Comparison of ENCODE assay signal across 23 mouse cellular contexts in genomic region chr19:43618505-43619030, GRCm38 (mm10). TPM values are rescaled to one million over a fixed set of nuclear protein-coding genes. Genes with fewer than 3 reads are reported as not detected.
DNase-seq lines count a peak whose midpoint lies in the region; ATAC-seq lines count a peak whose summit lies in the region.
"Had no signal": no experiment of that assay in that cellular context is flagged by ENCODE, and none has a peak within 500 bp of the region (broad histone marks: within the 10 kb centered on the region; RNA-seq: fewer than 3 reads in every experiment).

No protein-coding gene starts in this region.

- no peak overlapping the region for H3K9ac ChIP-seq in forebrain, embryonic 11.5 days (ENCODE audit: low read length)
- no peak overlapping the region for H3K9ac ChIP-seq in forebrain, embryonic 13.5 days
- no peak overlapping the region for H3K9ac ChIP-seq in midbrain, embryonic 11.5 days (ENCODE audit: low read length)
- no peak overlapping the region for H3K9ac ChIP-seq in midbrain, embryonic 16.5 days (ENCODE audit: low read depth, low read length)
- H3K9ac ChIP-seq in intestine, embryonic 16.5 days (ENCODE audit: low read depth, low read length), result peak overlapping the region; percentile 29; the same call in 1 of the 2 replicates
- H3K9ac ChIP-seq: embryonic facial prominence, embryonic 15.5 days; heart, embryonic 13.5 days; hindbrain, embryonic 14.5 days had no signal

- H3K4me3 ChIP-seq in forebrain, embryonic 11.5 days (ENCODE audit: low read depth, low read length), result no peak overlapping the region
- no peak overlapping the region for H3K4me3 ChIP-seq in forebrain, embryonic 13.5 days
- no peak overlapping the region for H3K4me3 ChIP-seq in midbrain, embryonic 11.5 days (ENCODE audit: low read depth, low read length)
- H3K4me3 ChIP-seq in midbrain, embryonic 16.5 days (ENCODE audit: low read depth, low read length), result no peak overlapping the region
- no peak overlapping the region for H3K4me3 ChIP-seq in intestine, embryonic 16.5 days (ENCODE audit: low read length)
- H3K4me3 ChIP-seq: embryonic facial prominence, embryonic 15.5 days; erythroblast, embryonic 14.5 days; forebrain, embryonic 10.5 days; heart, embryonic 13.5 days had no signal

- DNase-seq in forebrain, embryonic 11.5 days (ENCODE audit: low spot score), result peak; percentile 49
- DNase-seq in midbrain, embryonic 11.5 days (ENCODE audit: low spot score, missing footprints), result peak; percentile 91
- DNase-seq in urinary bladder, postnatal 10 days (ENCODE audit: low spot score), result no peak
- no peak for DNase-seq in right cerebral cortex, postnatal 10 days (ENCODE audit: low spot score in 2 of 2)
- DNase-seq: adrenal gland, postnatal 14 days; cerebellum, adult 11-12 months; cerebellum, adult 9-10 months; cerebellum, postnatal 25 days; embryo, embryonic 11 days; gastrocnemius, postnatal 10 days; heart, postnatal 36 days had no signal

- ATAC-seq in forebrain, embryonic 11.5 days (replicated peaks; ENCODE audit: low FRiP score), result no peak
- ATAC-seq in forebrain, embryonic 13.5 days, result no peak
- ATAC-seq in midbrain, embryonic 11.5 days (ENCODE audit: low FRiP score), result no peak
- no peak for ATAC-seq in midbrain, embryonic 16.5 days
- peak; percentile 28; the same call in 1 of the 2 replicates for ATAC-seq in intestine, embryonic 16.5 days
- ATAC-seq: activated CD4-positive, CD25-positive, alpha-beta regulatory T cell, adult 4 months; forebrain, embryonic 16.5 days; Patski had no signal

- no peak overlapping the region for H3K27ac ChIP-seq in forebrain, embryonic 11.5 days (ENCODE audit: low read depth, low read length)
- H3K27ac ChIP-seq in forebrain, embryonic 13.5 days, result no peak overlapping the region
- no peak overlapping the region for H3K27ac ChIP-seq in midbrain, embryonic 11.5 days (ENCODE audit: low read depth, low read length)
- H3K27ac ChIP-seq in midbrain, embryonic 16.5 days (ENCODE audit: low read length), result no peak overlapping the region
- H3K27ac ChIP-seq in intestine, embryonic 16.5 days (ENCODE audit: low read length), result peak overlapping the region; percentile 45
- H3K27ac ChIP-seq: embryonic facial prominence, embryonic 15.5 days; forebrain, embryonic 10.5 days; heart, embryonic 13.5 days; hindbrain, embryonic 14.5 days had no signal

- no peaks in the 10 kb centered on the region for H3K9me3 ChIP-seq in forebrain, embryonic 11.5 days (ENCODE audit: control insufficient read depth, low read length)
- H3K9me3 ChIP-seq in forebrain, embryonic 13.5 days (replicated peaks), result no peaks in the 10 kb centered on the region
- no peaks in the 10 kb centered on the region for H3K9me3 ChIP-seq in midbrain, embryonic 11.5 days (ENCODE audit: control insufficient read depth, low read length)
- H3K9me3 ChIP-seq in midbrain, embryonic 16.5 days (replicated peaks; ENCODE audit: control insufficient read depth, low read length, poor library complexity, severe bottlenecking), result no peaks in the 10 kb centered on the region
- H3K9me3 ChIP-seq in intestine, embryonic 16.5 days (ENCODE audit: control insufficient read depth, low read length), result no peaks in the 10 kb centered on the region
- H3K9me3 ChIP-seq: embryonic facial prominence, embryonic 15.5 days; forebrain, embryonic 10.5 days; heart, embryonic 13.5 days had no signal

- peaks cover 73% of the 10 kb centered on the region for H3K27me3 ChIP-seq in forebrain, embryonic 11.5 days (ENCODE audit: control insufficient read depth, insufficient read depth, low read length)
- H3K27me3 ChIP-seq in forebrain, embryonic 13.5 days, result peaks cover 79% of the 10 kb centered on the region
- H3K27me3 ChIP-seq in midbrain, embryonic 11.5 days (ENCODE audit: control insufficient read depth, insufficient read depth, low read length), result peaks cover 92% of the 10 kb centered on the region
- peaks cover 61% of the 10 kb centered on the region for H3K27me3 ChIP-seq in midbrain, embryonic 16.5 days (ENCODE audit: control insufficient read depth, insufficient read depth, low read depth, low read length)
- peaks cover 43% of the 10 kb centered on the region for H3K27me3 ChIP-seq in intestine, embryonic 16.5 days (replicated peaks; ENCODE audit: control insufficient read depth, insufficient read depth, low read length)
- H3K27me3 ChIP-seq: Patski had no signal

- 8% methylated on average over 5 of the region's 5 CpGs for WGBS in forebrain, embryonic 11.5 days
- WGBS in forebrain, embryonic 13.5 days, result 29% methylated on average over 5 of the region's 5 CpGs
- WGBS in midbrain, embryonic 11.5 days, result 4% methylated on average over 5 of the region's 5 CpGs
- WGBS in midbrain, embryonic 16.5 days, result 13% methylated on average over 5 of the region's 5 CpGs
- WGBS in intestine, embryonic 16.5 days, result 9% methylated on average over 5 of the region's 5 CpGs

- no peaks in the 10 kb centered on the region for H3K36me3 ChIP-seq in forebrain, embryonic 11.5 days (ENCODE audit: control insufficient read depth, insufficient read depth, low read length)
- no peaks in the 10 kb centered on the region for H3K36me3 ChIP-seq in forebrain, embryonic 13.5 days (ENCODE audit: poor library complexity, severe bottlenecking)
- H3K36me3 ChIP-seq in midbrain, embryonic 11.5 days (ENCODE audit: control insufficient read depth, insufficient read depth, low read length), result no peaks in the 10 kb centered on the region
- no peaks in the 10 kb centered on the region for H3K36me3 ChIP-seq in midbrain, embryonic 16.5 days (ENCODE audit: control insufficient read depth, insufficient read depth, low read length)
- H3K36me3 ChIP-seq in intestine, embryonic 16.5 days (ENCODE audit: control insufficient read depth, insufficient read depth, low read length), result no peaks in the 10 kb centered on the region
- H3K36me3 ChIP-seq: embryonic facial prominence, embryonic 15.5 days; forebrain, embryonic 10.5 days; heart, embryonic 13.5 days had no signal

- no peak overlapping the region for H3K4me2 ChIP-seq in forebrain, embryonic 11.5 days (ENCODE audit: low read depth, low read length, severe bottlenecking)
- H3K4me2 ChIP-seq in forebrain, embryonic 13.5 days, result no peak overlapping the region
- H3K4me2 ChIP-seq in midbrain, embryonic 11.5 days, result no peak overlapping the region
- no peak overlapping the region for H3K4me2 ChIP-seq in midbrain, embryonic 16.5 days (ENCODE audit: low read length)
- H3K4me2 ChIP-seq in intestine, embryonic 16.5 days (ENCODE audit: low read depth, low read length), result peak overlapping the region; percentile 31
- H3K4me2 ChIP-seq: embryonic facial prominence, embryonic 15.5 days; heart, embryonic 13.5 days; hindbrain, embryonic 14.5 days had no signal

- H3K4me1 ChIP-seq in forebrain, embryonic 11.5 days (replicated peaks; ENCODE audit: control insufficient read depth, insufficient read depth, low read length), result peaks cover 16% of the 10 kb centered on the region
- peaks cover 38% of the 10 kb centered on the region for H3K4me1 ChIP-seq in forebrain, embryonic 13.5 days
- peaks cover 17% of the 10 kb centered on the region for H3K4me1 ChIP-seq in midbrain, embryonic 11.5 days (ENCODE audit: control insufficient read depth, insufficient read depth, low read length)
- peaks cover 7% of the 10 kb centered on the region; the same call in 1 of the 2 replicates for H3K4me1 ChIP-seq in midbrain, embryonic 16.5 days (ENCODE audit: control insufficient read depth, insufficient read depth, low read length)
- peaks cover 21% of the 10 kb centered on the region for H3K4me1 ChIP-seq in intestine, embryonic 16.5 days (ENCODE audit: control insufficient read depth, insufficient read depth, low read length)

RNA-seq across cellular contexts. Expression of gene Nkx2-3, which starts 6.4 kb away (rescaled TPM):
- polyA plus RNA-seq in forebrain, embryonic 11.5 days (2014; fragmentation: Nextera tagmentation; extraction: Ambion mirVana), result 4.1 and 5.7 TPM in 2 replicates
- 4.8 and 5.2 TPM in 2 replicates for polyA plus RNA-seq in forebrain, embryonic 13.5 days (2015; fragmentation: Nextera tagmentation; extraction: Ambion mirVana)
- 0.60 and 0.77 TPM in 2 replicates for polyA plus RNA-seq in midbrain, embryonic 11.5 days (2014; fragmentation: Nextera tagmentation; extraction: Ambion mirVana)
- 0.51 and 0.55 TPM in 2 replicates for polyA plus RNA-seq in midbrain, embryonic 16.5 days (2015; fragmentation: Nextera tagmentation; extraction: Ambion mirVana)
- 61.3 and 64.6 TPM in 2 replicates for polyA plus RNA-seq in intestine, embryonic 16.5 days (2015; fragmentation: Nextera tagmentation; extraction: Ambion mirVana)
- polyA plus RNA-seq: activated CD4-positive, CD25-positive, alpha-beta regulatory T cell, adult 4 months; erythroblast, embryonic 14.5 days; heart, embryonic 13.5 days; heart, postnatal 0 days; hindbrain, embryonic 14.5 days had no signal

RNA-seq across cellular contexts. Expression of gene Slc25a28, which starts 56.1 kb away (rescaled TPM):
- polyA plus RNA-seq in forebrain, embryonic 11.5 days (2014; fragmentation: Nextera tagmentation; extraction: Ambion mirVana), result 12.1 and 12.6 TPM in 2 replicates
- 14.4 and 16.2 TPM in 2 replicates for polyA plus RNA-seq in forebrain, embryonic 13.5 days (2015; fragmentation: Nextera tagmentation; extraction: Ambion mirVana)
- 7.6 and 9.7 TPM in 2 replicates for polyA plus RNA-seq in midbrain, embryonic 11.5 days (2014; fragmentation: Nextera tagmentation; extraction: Ambion mirVana)
- 12.8 and 14.1 TPM in 2 replicates for polyA plus RNA-seq in midbrain, embryonic 16.5 days (2015; fragmentation: Nextera tagmentation; extraction: Ambion mirVana)
- polyA plus RNA-seq in intestine, embryonic 16.5 days (2015; fragmentation: Nextera tagmentation; extraction: Ambion mirVana), result 19.5 and 20.0 TPM in 2 replicates

Comparison
In these comparisons a context has a peak if more than half of its experiments do, and no peak if none do; other contexts are left out.
1. DNase-seq: peak in forebrain, embryonic 11.5 days (single experiment) and midbrain, embryonic 11.5 days (single experiment); none in urinary bladder, postnatal 10 days (single experiment) and right cerebral cortex, postnatal 10 days (0 of 2).